Mouse (Mus musculus) heart, postnatal 4 days (tissue): ENCODE results near the gene Ints11. TPM values are rescaled to one million over a fixed set of nuclear protein-coding genes. Genes with fewer than 3 reads are reported as not detected.

Experiments used
- DNase-seq: peaks from one replicate; pipeline ENCODE4 v3.0.0; 2021
- total RNA-seq, 2 experiments: library from RNA; stranded (reverse); gene quantifications; 2 replicates each; pipeline ENCODE4 v1.2.3; 2021

The Ints11 gene
- total RNA-seq, 2 experiments from 2014 or later, result 16.0 to 19.2 TPM

- DNase-seq, result no peak
These were observed 20.8 kb upstream of the Ints11 start for GRCm38 (mm10) chr4:155848434-155849095.

- no peak for DNase-seq
These were observed 20.0 kb upstream of the Ints11 start for GRCm38 (mm10) chr4:155849391-155849790.

- no peak for DNase-seq
These were observed 19.4 kb upstream of the Ints11 start for GRCm38 (mm10) chr4:155849792-155850451.

- DNase-seq, result no peak
These were observed 18.0 kb upstream of the Ints11 start for GRCm38 (mm10) chr4:155851368-155851767.

GRCm38 (mm10) chr4:155851951-155852411, 17.4 kb upstream of the Ints11 start:
- DNase-seq, result no peak

- no peak for DNase-seq
These were observed 15.9 kb upstream of the Ints11 start for GRCm38 (mm10) chr4:155853421-155853820.

- no peak for DNase-seq
These were observed 14.4 kb upstream of the Ints11 start for GRCm38 (mm10) chr4:155854991-155855390.

GRCm38 (mm10) chr4:155856071-155856470, 13.3 kb upstream of the Ints11 start:
- no peak for DNase-seq

GRCm38 (mm10) chr4:155856881-155857280, 12.5 kb upstream of the Ints11 start:
- DNase-seq, result no peak

GRCm38 (mm10) chr4:155859318-155859717, 10.0 kb upstream of the Ints11 start:
- DNase-seq, result peak; percentile 87

GRCm38 (mm10) chr4:155861787-155862186, 7.6 kb upstream of the Ints11 start:
- no peak for DNase-seq

GRCm38 (mm10) chr4:155863001-155863400, 6.3 kb upstream of the Ints11 start, which contains the start of gene Tas1r3:
Gene Tas1r3 (minus strand): TSS chr4:155863362.
- no peak for DNase-seq

- no peak for DNase-seq
These were observed 590 bp upstream of the Ints11 start for GRCm38 (mm10) chr4:155868614-155869298.

- DNase-seq, result no peak
These were observed 2.1 kb downstream of the Ints11 start for GRCm38 (mm10) chr4:155871404-155871803.

- DNase-seq, result no peak
These were observed 14.2 kb downstream of the Ints11 start for GRCm38 (mm10) chr4:155883587-155883986.

- no peak for DNase-seq
These were observed 17.0 kb downstream of the Ints11 start for GRCm38 (mm10) chr4:155886330-155886729.

GRCm38 (mm10) chr4:155887674-155888073, 18.3 kb downstream of the Ints11 start:
- no peak for DNase-seq

- DNase-seq, result no peak
These were observed 18.8 kb downstream of the Ints11 start for GRCm38 (mm10) chr4:155888181-155888580.

- DNase-seq, result no peak
These were observed 20.0 kb downstream of the Ints11 start for GRCm38 (mm10) chr4:155889316-155889715.

- DNase-seq, result no peak
These were observed 21.7 kb downstream of the Ints11 start for GRCm38 (mm10) chr4:155891011-155891471.

GRCm38 (mm10) chr4:155891551-155892001, 22.2 kb downstream of the Ints11 start, which contains the start of the genes Pusl1 and Acap3:
Gene Pusl1 (minus strand): TSS chr4:155891781.
Gene Acap3 (plus strand): TSS chr4:155891822.
- peak; percentile 98 for DNase-seq

GRCm38 (mm10) chr4:155892017-155892416, 22.7 kb downstream of the Ints11 start:
- peak; percentile 90 for DNase-seq
